In genomic region chr7:133122379-133123243, GRCm38 (mm10) we compare ENCODE assay signal across 8 mouse cellular contexts. TPM values are rescaled to one million over a fixed set of nuclear protein-coding genes. Genes with fewer than 3 reads are reported as not detected.
A peak's percentile ranks its signal among the peaks of the same experiment; 100 is the strongest.
DNase-seq lines count a peak whose midpoint lies in the region; ATAC-seq and TF ChIP-seq lines count a peak whose summit lies in the region.

No protein-coding gene starts in this region.

- peaks cover 2% of the 10 kb centered on the region; the same call in 1 of the 2 replicates for H3K4me1 ChIP-seq in thymus, adult 2 months (replicated peaks; ENCODE audit: control insufficient read depth, insufficient read depth, low read length)
- H3K4me1 ChIP-seq in liver, embryonic 14.5 days (replicated peaks; ENCODE audit: control insufficient read depth in 2 of 2, insufficient read depth in 2 of 2, low read length in 1 of 2) = peaks cover 0 to 6% of the 10 kb centered on the region in 2 experiments; a peak in 1 of 4 replicates
- peaks cover 14% of the 10 kb centered on the region for H3K4me1 ChIP-seq in olfactory bulb, adult 2 months (ENCODE audit: control insufficient read depth, insufficient read depth, low read length)

- peaks cover 14% of the 10 kb centered on the region for H3K27me3 ChIP-seq in thymus, adult 2 months (ENCODE audit: control insufficient read depth, insufficient read depth, low read length)
- peaks cover 28% of the 10 kb centered on the region for H3K27me3 ChIP-seq in liver, embryonic 14.5 days (ENCODE audit: control insufficient read depth, insufficient read depth, low read length)

- peak overlapping the region; percentile 71 for H3K4me2 ChIP-seq in liver, embryonic 14.5 days (ENCODE audit: low read depth)

- peak overlapping the region; percentile 41 for H3K4me3 ChIP-seq in thymus, adult 2 months (ENCODE audit: control insufficient read depth, insufficient read depth, low read length)
- peak overlapping the region; percentile 57 to 63 for H3K4me3 ChIP-seq in liver, embryonic 14.5 days (ENCODE audit: insufficient read depth in 1 of 2, low read depth in 2 of 2, low read length in 2 of 2)
- peak overlapping the region; percentile 87 for H3K4me3 ChIP-seq in olfactory bulb, adult 2 months (ENCODE audit: insufficient read depth, low read depth, low read length)

- ATAC-seq in liver, embryonic 14.5 days (ENCODE audit: insufficient read depth) = no peak
- no peak for ATAC-seq in megakaryocyte progenitor cell, adult 5-6 weeks (replicated peaks; ENCODE audit: poor library complexity)

- H3K9ac ChIP-seq in liver, embryonic 14.5 days (replicated peaks) = peak overlapping the region; percentile 62

- H3K27ac ChIP-seq in thymus, adult 2 months (ENCODE audit: control insufficient read depth, insufficient read depth, low read length) = no peak overlapping the region
- H3K27ac ChIP-seq in liver, embryonic 14.5 days = no peak overlapping the region
- peak overlapping the region; percentile 79 for H3K27ac ChIP-seq in olfactory bulb, adult 2 months (ENCODE audit: insufficient read depth, low read depth, low read length)

- no peak for DNase-seq in thymus, adult 2 months
- no peak for DNase-seq in thymus, postnatal 10 days (ENCODE audit: low spot score in 2 of 2)
- peak; percentile 61 to 65 for DNase-seq in cerebellum, postnatal 36 days
- peak; percentile 39 for DNase-seq in heart, adult 8-10 months (ENCODE audit: low spot score)
- peak; percentile 55 for DNase-seq in kidney, adult 9 months
- DNase-seq in liver, embryonic 14.5 days (ENCODE audit: low read depth in 3 of 3, low spot score in 3 of 3) = no peak

- no peaks in the 10 kb centered on the region for H3K36me3 ChIP-seq in thymus, adult 2 months (ENCODE audit: control insufficient read depth, insufficient read depth, low read length)
- H3K36me3 ChIP-seq in liver, embryonic 14.5 days (replicated peaks; ENCODE audit: control insufficient read depth, insufficient read depth, low read depth) = no peaks in the 10 kb centered on the region

- TF ChIP-seq CTCF in thymus, adult 2 months (IDR thresholded peaks at IDR 0.05; ENCODE audit: borderline replicate concordance, control insufficient read depth, extremely low read depth, insufficient read depth, low read length, poor library complexity) = no peak
- no peak for TF ChIP-seq CTCF in liver, embryonic 14.5 days (IDR thresholded peaks at IDR 0.05; ENCODE audit: low read depth)
- TF ChIP-seq CTCF in olfactory bulb, adult 2 months (IDR thresholded peaks at IDR 0.05; ENCODE audit: insufficient read depth, low read depth, low read length) = no peak

- 1% methylated on average over 87 of the region's 102 CpGs for WGBS in thymus, adult 2 months
- WGBS in liver, embryonic 14.5 days (ENCODE audit: insufficient replicate concordance) = under 1% methylated on average over 73 of the region's 102 CpGs
- WGBS in olfactory bulb, adult 2 months = under 1% methylated on average over 73 of the region's 102 CpGs

- no peak for TF ChIP-seq EP300 in liver, embryonic 14.5 days (IDR thresholded peaks at IDR 0.05; ENCODE audit: low read depth)

- TF ChIP-seq POLR2A in thymus, adult 2 months (IDR thresholded peaks at IDR 0.05; ENCODE audit: control insufficient read depth, extremely low read depth, insufficient read depth, low read length, poor library complexity) = no peak
- TF ChIP-seq POLR2A in olfactory bulb, adult 2 months (IDR thresholded peaks at IDR 0.05; ENCODE audit: insufficient read depth, low read depth, low read length) = 0 out of 2 replicates have a peak, but pooled peaks have one; percentile 22

- H3K9me3 ChIP-seq in liver, embryonic 14.5 days (ENCODE audit: control insufficient read depth, low read length) = no peaks in the 10 kb centered on the region

RNA-seq across cellular contexts. Expression of gene Fgfr2, which starts 0.5 kb away (rescaled TPM):
- polyA plus RNA-seq in thymus, adult 2 months (2012; rRNA removed) = 9.0 and 12.1 TPM in 2 replicates
- 1 to 10 TPM; 1.1 to 1.9 (median 1.4) TPM for total RNA-seq in heart, adult 8-10 months (2022)
- polyA plus RNA-seq in liver, embryonic 14.5 days (2012; rRNA removed) = 7.7 and 8.8 TPM in 2 replicates
- polyA plus RNA-seq in liver, embryonic 14.5 days (2014; fragmentation: Nextera tagmentation; extraction: Ambion mirVana) = 7.9 and 11.0 TPM in 2 replicates
- polyA plus RNA-seq in olfactory bulb, adult 2 months (2012; ENCODE audit: insufficient read depth, insufficient read length, low replicate concordance, missing spikeins) = not detected in 2 replicates
- total RNA-seq in megakaryocyte progenitor cell, adult 5-6 weeks (2015) = not detected in 2 replicates
- not detected in 2 replicates for total RNA-seq in megakaryocyte progenitor cell, adult 5-6 weeks (2017)

RNA-seq across cellular contexts. Expression of gene Ctbp2, which starts 1.5 kb away (rescaled TPM):
- polyA plus RNA-seq in thymus, adult 2 months (2012; rRNA removed) = 10.7 and 14.0 TPM in 2 replicates
- 10 to 100 TPM; 24.9 to 28.1 (median 27.6) TPM for total RNA-seq in heart, adult 8-10 months (2022)
- polyA plus RNA-seq in liver, embryonic 14.5 days (2012; rRNA removed) = 6.9 and 8.4 TPM in 2 replicates
- polyA plus RNA-seq in liver, embryonic 14.5 days (2014; fragmentation: Nextera tagmentation; extraction: Ambion mirVana) = 7.3 and 8.6 TPM in 2 replicates
- not detected in 2 replicates for polyA plus RNA-seq in olfactory bulb, adult 2 months (2012; ENCODE audit: insufficient read depth, insufficient read length, low replicate concordance, missing spikeins)
- 35.0 and 45.0 TPM in 2 replicates for total RNA-seq in megakaryocyte progenitor cell, adult 5-6 weeks (2015)
- 40.5 and 44.5 TPM in 2 replicates for total RNA-seq in megakaryocyte progenitor cell, adult 5-6 weeks (2017)

Comparison
In these comparisons a context has a peak if more than half of its experiments do, and no peak if none do; other contexts are left out.
1. DNase-seq: peak in cerebellum, postnatal 36 days (2 of 2), heart, adult 8-10 months (single experiment) and kidney, adult 9 months (single experiment); none in thymus, adult 2 months (single experiment), thymus, postnatal 10 days (0 of 2) and liver, embryonic 14.5 days (0 of 3).
2. Peak in every context shown above with its lines, with median percentiles within 50 percentile points of each other: H3K4me3 ChIP-seq.